Mouse (Mus musculus) embryonic fibroblast, embryonic 13.5 days (primary cell): ENCODE data around the gene Pip4k2a.
"Not testable (repeated sequence)": the region's sequence is repeated elsewhere in the genome, so short reads cannot be mapped to it uniquely, and the experiment has no call there.

Experiments used
- CTCF ChIP-seq: IDR thresholded peaks from 2 replicates; pipeline ENCODE4 v1.5.1; 2011; ENCODE audit warnings: mild to moderate bottlenecking, control low read depth, low read length, moderate library complexity, borderline replicate concordance; ENCODE audit not compliant: insufficient read depth
- POLR2A ChIP-seq: IDR thresholded peaks from 2 replicates; pipeline ENCODE4 v1.6.1; 2011; ENCODE audit warnings: low read depth, mild to moderate bottlenecking, control low read depth, low read length, moderate library complexity

- TF ChIP-seq POLR2A, CTCF: not testable (repeated sequence)
Measured at GRCm38 (mm10) chr2:19010541-19010940, 12.6 kb upstream of the Pip4k2a start.
